Mouse (Mus musculus) liver, embryonic 11.5 days (tissue): ENCODE results near the gene Gm49373. TPM values are rescaled to one million over a fixed set of nuclear protein-coding genes. Genes with fewer than 3 reads are reported as not detected.

ENCODE experiments used
- ATAC-seq: fragments of 200-750 bp; cut with Nextera tagmentation; replicated peaks from 2 replicates; pipeline ENCODE4 v1.8.0; 2017; ENCODE audit warnings: moderate number of reproducible peaks, mild to moderate bottlenecking, moderate TSS enrichment, moderate library complexity; ENCODE audit not compliant: low FRiP score
- DNase-seq: peaks from one replicate; pipeline ENCODE4 v3.0.0-alpha.2; 2017; ENCODE audit warnings: low spot score
- H3K27ac ChIP-seq: fragments of 300-500 bp; sonication (generic); 2 replicates; pipeline ENCODE4 v1.5.1; 2014; ENCODE audit warnings: mild to moderate bottlenecking, low read depth, low read length, control low read depth
- H3K27me3 ChIP-seq: fragments of 300-500 bp; sonication (generic); replicated peaks from 2 replicates; pipeline ENCODE4 v1.6.1; 2014; ENCODE audit warnings: low read length, mixed read lengths; ENCODE audit not compliant: control insufficient read depth, insufficient read depth
- H3K36me3 ChIP-seq: fragments of 300-500 bp; sonication (generic); 2 replicates; pipeline ENCODE4 v1.6.1; 2014; ENCODE audit warnings: mild to moderate bottlenecking, low read length, moderate library complexity, mixed read lengths; ENCODE audit not compliant: control insufficient read depth, insufficient read depth
- H3K4me1 ChIP-seq: fragments of 300-500 bp; sonication (generic); replicated peaks from 2 replicates; pipeline ENCODE4 v1.6.1; 2014; ENCODE audit warnings: low read length, mixed read lengths; ENCODE audit not compliant: control insufficient read depth, insufficient read depth
- H3K4me2 ChIP-seq: fragments of 300-500 bp; sonication (generic); 2 replicates; pipeline ENCODE4 v1.6.1; 2014; ENCODE audit warnings: mild to moderate bottlenecking, control low read depth, moderate library complexity
- H3K4me3 ChIP-seq: fragments of 300-500 bp; sonication (generic); 2 replicates; pipeline ENCODE4 v1.5.1; 2014; ENCODE audit warnings: low read depth, low read length, control low read depth
- H3K9ac ChIP-seq: fragments of 300-500 bp; sonication (generic); 2 replicates; pipeline ENCODE4 v1.6.1; 2014; ENCODE audit warnings: low read depth, low read length, control low read depth
- H3K9me3 ChIP-seq: fragments of 300-500 bp; sonication (generic); 2 replicates; pipeline ENCODE4 v1.6.1; 2016; ENCODE audit warnings: low read length, inconsistent platforms, mixed read lengths; ENCODE audit not compliant: control insufficient read depth
- WGBS: fragments of 180-500 bp; shearing (Covaris S2); extraction: QIAGEN DNeasy Blood & Tissue Kit; methylation state at CpG from one replicate; pipeline ENCODE4 v1.1.7; 2014; 5-methylcytosine and 5-hydroxymethylcytosine counted together
- polyA plus RNA-seq: library from polyadenylated mRNA; unstranded; fragments of >200 nt; fragmentation: Nextera tagmentation; extraction: Ambion mirVana; gene quantifications from 2 replicates; pipeline ENCODE4 v1.2.1, GENCODE M21; 2014

Gm49373 gene
- polyA plus RNA-seq, 1 experiment from 2014 or later: 1.4 TPM

DNA sequence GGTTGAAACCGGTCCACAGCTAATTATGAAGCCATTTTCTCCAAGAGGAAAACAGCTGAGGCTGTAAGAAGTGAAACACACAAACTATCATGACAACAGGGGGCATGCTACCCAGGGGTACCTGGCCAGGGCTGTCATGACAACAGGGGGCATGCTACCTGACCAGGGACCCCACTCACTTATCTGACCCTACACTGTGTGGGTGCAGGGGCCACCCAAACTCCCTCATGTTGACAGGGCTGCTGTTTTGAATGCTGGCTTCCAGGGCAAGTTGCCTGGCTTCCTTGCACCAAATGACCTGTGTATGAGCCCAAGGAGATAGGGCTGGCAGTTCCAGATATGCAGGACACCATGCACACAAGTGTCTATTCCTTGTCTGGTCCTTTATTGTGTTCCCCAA is 17.6 kb upstream of the Gm49373 start:
- WGBS: 90% methylated on average over 1 of the region's 1 CpGs
- H3K4me2 ChIP-seq: peak overlapping the region; percentile 95
- H3K9me3 ChIP-seq: no peaks in the 10 kb centered on the region
- no peak for DNase-seq
- ATAC-seq: no peak
- peaks cover 34% of the 10 kb centered on the region for H3K36me3 ChIP-seq
- peak overlapping the region; percentile 65 for H3K27ac ChIP-seq
- peak overlapping the region; percentile 64 for H3K9ac ChIP-seq
- H3K4me1 ChIP-seq: peaks cover 23% of the 10 kb centered on the region
- no peaks in the 10 kb centered on the region for H3K27me3 ChIP-seq
- H3K4me3 ChIP-seq: peak overlapping the region; percentile 73

DNA sequence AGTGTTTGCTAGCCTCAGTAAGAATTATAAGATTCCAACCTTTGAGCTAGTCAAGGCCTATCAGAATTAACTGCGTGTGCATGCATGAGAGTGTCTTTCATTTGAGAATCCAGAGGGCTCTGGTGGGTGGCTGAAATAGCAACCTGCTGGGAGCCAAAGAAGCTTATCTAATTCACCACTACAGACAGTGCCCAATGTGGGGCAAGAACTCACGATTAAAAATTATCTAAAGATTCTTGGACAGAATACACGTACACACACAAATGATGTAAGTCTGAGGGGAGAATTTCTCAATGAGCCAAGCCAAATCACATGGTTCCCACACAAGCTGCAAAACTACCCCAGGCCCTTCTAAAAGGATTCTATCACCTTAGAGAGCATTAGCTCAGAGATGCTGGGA is 10.4 kb upstream of the Gm49373 start:
- H3K36me3 ChIP-seq: peaks cover 79% of the 10 kb centered on the region
- 0 out of 2 replicates have a peak, but pooled peaks have one; percentile 11 for ATAC-seq
- H3K4me2 ChIP-seq: no peak overlapping the region
- H3K27ac ChIP-seq: no peak overlapping the region
- H3K9me3 ChIP-seq: no peaks in the 10 kb centered on the region
- H3K4me1 ChIP-seq: peaks cover 12% of the 10 kb centered on the region
- H3K4me3 ChIP-seq: no peak overlapping the region
- DNase-seq: no peak
- no peaks in the 10 kb centered on the region for H3K27me3 ChIP-seq
- no peak overlapping the region for H3K9ac ChIP-seq
- 67% methylated on average over 3 of the region's 3 CpGs for WGBS

DNA sequence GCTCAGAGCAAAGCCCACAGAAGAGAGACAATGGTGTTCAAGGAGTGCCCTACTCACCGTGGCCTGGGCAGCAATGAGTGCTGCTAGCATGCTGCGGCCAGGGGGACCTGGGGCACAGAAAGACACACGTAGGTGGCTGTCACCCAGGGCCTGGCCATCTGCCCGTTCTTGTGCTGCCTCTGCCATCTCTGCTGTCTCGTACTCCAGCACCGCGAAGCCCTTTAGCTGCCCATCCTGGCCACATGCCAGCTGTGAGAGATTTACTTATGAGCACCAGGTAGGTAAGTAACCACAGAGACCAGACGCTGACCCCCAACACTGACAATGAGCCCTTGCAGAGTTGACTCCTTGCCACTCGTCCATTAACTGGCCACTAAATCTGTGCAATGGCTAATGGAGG is 8.2 kb upstream of the Gm49373 start:
- H3K9ac ChIP-seq: no peak overlapping the region
- 94% methylated on average over 9 of the region's 9 CpGs for WGBS
- no peak overlapping the region for H3K4me2 ChIP-seq
- H3K27me3 ChIP-seq: no peaks in the 10 kb centered on the region
- H3K9me3 ChIP-seq: no peaks in the 10 kb centered on the region
- no peak overlapping the region for H3K4me3 ChIP-seq
- ATAC-seq (no peak), DNase-seq (no peak)
- peaks cover 84% of the 10 kb centered on the region for H3K36me3 ChIP-seq
- peaks cover 9% of the 10 kb centered on the region for H3K4me1 ChIP-seq
- H3K27ac ChIP-seq: no peak overlapping the region

DNA sequence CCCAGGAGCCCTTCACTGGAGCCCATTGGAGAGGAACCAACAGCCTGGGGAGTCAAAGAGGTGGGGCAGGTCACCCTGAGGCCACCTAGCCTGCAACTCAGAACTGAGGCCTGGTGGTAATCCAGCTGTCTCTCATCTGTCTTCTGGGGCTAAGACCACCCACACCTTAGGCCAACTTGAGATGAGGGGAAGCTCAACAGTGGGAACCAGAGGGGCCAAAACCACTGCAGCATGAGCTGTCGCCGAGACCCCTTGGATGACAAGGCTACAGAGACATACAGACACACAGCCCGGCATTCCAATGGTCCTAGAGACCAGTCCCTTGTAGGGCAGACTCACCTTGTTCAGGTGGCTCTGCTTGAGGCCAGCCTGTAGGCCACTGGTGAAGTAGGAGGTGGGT is 2.7 kb upstream of the Gm49373 start:
- Histone ChIP-seq H3K4me2 (no peak overlapping the region), H3K4me3 (no peak overlapping the region), H3K36me3 (peaks cover 58% of the 10 kb centered on the region), H3K27ac (no peak overlapping the region), H3K9ac (no peak overlapping the region), H3K27me3 (no peaks in the 10 kb centered on the region), H3K4me1 (peaks cover 10% of the 10 kb centered on the region; the same call in 1 of the 2 replicates), H3K9me3 (no peaks in the 10 kb centered on the region)
- WGBS: 87% methylated on average over 3 of the region's 3 CpGs
- DNase-seq (no peak), ATAC-seq (no peak)

DNA sequence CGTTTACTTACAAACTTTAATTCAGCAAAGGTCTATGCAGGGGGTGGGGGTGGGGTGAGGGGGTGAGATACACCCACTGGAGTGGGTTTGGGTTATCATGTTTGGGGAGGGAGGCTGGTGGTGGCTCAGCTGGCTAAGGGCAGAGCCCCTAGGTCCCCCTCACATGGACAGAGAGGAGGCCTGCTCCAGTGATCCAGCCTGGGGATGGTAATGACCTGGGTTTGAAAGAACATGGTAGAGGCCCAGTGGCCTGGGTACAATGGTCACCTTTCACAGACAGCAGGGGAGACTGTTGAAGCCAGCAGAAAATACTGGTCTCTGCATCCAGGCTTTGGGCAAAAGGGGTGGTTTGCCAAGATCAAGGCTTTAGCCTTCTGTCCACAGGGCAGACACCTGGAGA is 1.3 kb upstream of the Gm49373 start:
- no peak for DNase-seq
- Histone ChIP-seq H3K4me1 (peaks cover 10% of the 10 kb centered on the region; the same call in 1 of the 2 replicates), H3K27ac (peak overlapping the region; percentile 70), H3K27me3 (no peaks in the 10 kb centered on the region), H3K36me3 (peaks cover 48% of the 10 kb centered on the region), H3K9ac (no peak overlapping the region), H3K4me3 (0 out of 2 replicates have a peak overlapping the region, but pooled peaks have one; percentile 85), H3K9me3 (no peaks in the 10 kb centered on the region), H3K4me2 (peak overlapping the region; percentile 65)
- WGBS: 93% methylated on average over 1 of the region's 1 CpGs
- no peak for ATAC-seq

DNA sequence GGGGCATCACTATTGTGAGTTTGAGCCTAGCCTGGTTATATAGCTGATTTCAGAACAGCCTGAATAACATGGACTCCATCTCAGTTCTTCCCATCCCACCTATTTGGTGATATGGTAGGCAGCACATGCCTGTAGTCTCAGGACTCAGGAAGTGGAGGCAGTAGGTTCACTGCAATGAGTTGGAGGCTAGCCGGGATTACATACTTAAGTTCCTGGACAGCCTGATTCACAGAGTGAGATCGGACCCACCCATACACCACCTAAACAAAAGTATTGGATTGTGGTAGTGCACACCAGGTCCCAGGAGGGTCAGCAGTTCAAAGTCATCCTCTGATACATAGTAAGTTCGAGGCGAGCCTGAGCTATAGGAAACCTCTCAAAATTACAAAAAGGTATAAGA is 255 bp downstream of the Gm49373 start:
- peak overlapping the region; percentile 70; the same call in 1 of the 2 replicates for H3K27ac ChIP-seq
- H3K9me3 ChIP-seq: no peaks in the 10 kb centered on the region
- H3K4me3 ChIP-seq: peak overlapping the region; percentile 85
- peaks cover 38% of the 10 kb centered on the region for H3K36me3 ChIP-seq
- peak overlapping the region; percentile 65 for H3K4me2 ChIP-seq
- ATAC-seq (peak; percentile 24), DNase-seq (peak; percentile 50)
- H3K4me1 ChIP-seq: peaks cover 10% of the 10 kb centered on the region; the same call in 1 of the 2 replicates
- H3K9ac ChIP-seq: peak overlapping the region; percentile 93
- WGBS: 11% methylated on average over 4 of the region's 4 CpGs
- H3K27me3 ChIP-seq: no peaks in the 10 kb centered on the region

DNA sequence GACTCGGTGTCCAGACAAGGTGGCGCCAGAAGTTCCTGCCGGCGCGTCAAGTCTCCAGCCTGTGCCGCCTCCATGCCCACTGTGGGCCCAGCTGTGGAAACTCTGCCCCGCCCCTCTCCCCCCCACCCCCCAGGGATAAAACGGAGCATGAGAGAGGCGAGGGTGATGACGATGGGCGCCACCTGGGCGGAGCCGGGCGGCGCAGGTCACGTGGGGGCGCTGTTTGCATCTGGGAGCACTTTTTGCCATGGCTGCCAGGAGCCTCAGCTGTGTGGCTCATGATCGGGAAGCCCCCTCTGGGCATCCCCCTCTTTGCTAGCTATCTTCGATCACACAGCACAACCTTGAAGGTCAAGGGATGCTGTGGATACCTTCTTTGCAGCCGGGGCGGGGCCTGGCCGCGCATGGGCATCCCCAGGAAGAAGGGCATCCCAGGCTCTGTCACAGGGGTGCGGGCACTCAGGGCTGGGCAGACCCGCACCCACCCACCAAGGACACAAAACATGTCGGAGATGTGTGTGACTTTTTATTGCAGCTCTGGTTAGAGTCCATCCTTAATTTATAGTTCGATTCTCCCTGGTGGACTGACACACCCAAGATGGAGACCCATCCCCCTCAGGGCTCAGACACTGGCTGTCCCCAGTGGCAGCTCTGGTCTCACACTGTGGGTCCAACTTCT is 5.8 kb downstream of the Gm49373 start, which contains the start of gene Zglp1:
Gene Zglp1 (minus strand): TSS at position 88 of the 679 bp plus-strand sequence.
- Histone ChIP-seq H3K4me1 (peaks cover 5% of the 10 kb centered on the region; the same call in 1 of the 2 replicates), H3K36me3 (peaks cover 32% of the 10 kb centered on the region), H3K4me2 (no peak within 1 kb of the TSS), H3K9ac (no peak within 1 kb of the TSS), H3K27me3 (no peaks in the 10 kb centered on the region), H3K4me3 (no peak within 1 kb of the TSS), H3K9me3 (no peaks in the 10 kb centered on the region), H3K27ac (no peak within 1 kb of the TSS)
- ATAC-seq (no peak), DNase-seq (no peak)
- 83% methylated on average over 27 of the region's 27 CpGs for WGBS

DNA sequence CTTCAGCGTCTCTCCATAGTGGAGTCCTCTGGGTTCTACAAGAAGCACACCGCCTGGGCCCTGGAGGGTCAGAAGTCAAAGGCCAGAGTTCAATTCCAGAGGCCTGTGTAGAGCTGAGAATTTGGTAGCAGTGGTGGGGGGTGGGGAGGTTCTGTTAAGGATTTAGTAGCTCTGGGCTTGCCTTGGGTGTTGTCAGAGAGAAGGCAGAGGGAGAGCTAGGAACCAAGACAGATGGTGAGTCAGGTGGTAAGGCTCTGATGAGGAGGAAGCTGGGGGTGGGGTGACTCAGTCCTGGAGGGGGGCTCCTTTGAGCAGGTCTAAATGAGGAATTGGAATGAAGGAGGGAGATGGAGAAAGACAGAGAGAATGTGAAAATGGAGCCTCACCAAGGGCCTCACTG is 10.0 kb downstream of the Gm49373 start:
- Histone ChIP-seq H3K27ac (no peak overlapping the region), H3K4me1 (no peaks in the 10 kb centered on the region), H3K9me3 (no peaks in the 10 kb centered on the region), H3K4me3 (no peak overlapping the region), H3K9ac (no peak overlapping the region), H3K27me3 (no peaks in the 10 kb centered on the region), H3K36me3 (peaks cover 25% of the 10 kb centered on the region), H3K4me2 (no peak overlapping the region)
- no peak for ATAC-seq
- DNase-seq: no peak
- WGBS: 80% methylated on average over 2 of the region's 2 CpGs

DNA sequence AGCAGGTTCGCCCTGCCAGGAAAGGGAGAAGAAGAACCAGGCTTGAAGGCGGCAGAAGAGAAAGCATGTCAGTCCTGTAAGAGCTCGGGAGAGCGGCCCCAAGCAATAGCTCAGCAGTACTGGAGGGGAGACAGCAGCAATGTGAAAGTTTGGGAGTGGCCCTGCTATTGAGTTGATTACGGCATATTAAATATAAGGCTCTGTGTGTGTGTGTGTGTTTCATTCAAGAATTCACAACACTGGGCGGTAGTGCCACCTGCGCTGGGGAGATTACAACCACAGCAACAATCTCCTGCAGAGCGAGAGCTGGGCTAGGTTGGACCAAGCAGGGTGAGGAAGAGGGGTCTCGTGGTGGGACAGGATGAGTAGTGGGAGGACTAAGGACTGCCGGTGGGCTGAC is 21.3 kb downstream of the Gm49373 start:
- no peak overlapping the region for H3K9ac ChIP-seq
- H3K4me2 ChIP-seq: no peak overlapping the region
- H3K9me3 ChIP-seq: no peaks in the 10 kb centered on the region
- no peak overlapping the region for H3K4me3 ChIP-seq
- peaks cover 4% of the 10 kb centered on the region; the same call in 1 of the 2 replicates for H3K27me3 ChIP-seq
- no peak for DNase-seq
- H3K27ac ChIP-seq: no peak overlapping the region
- H3K4me1 ChIP-seq: peaks cover 6% of the 10 kb centered on the region
- WGBS: 46% methylated on average over 10 of the region's 10 CpGs
- ATAC-seq: peak; percentile 82
- H3K36me3 ChIP-seq: no peaks in the 10 kb centered on the region
